Mouse (Mus musculus): ENCODE results near the gene Tcirg1.

Gene Tcirg1

DNA sequence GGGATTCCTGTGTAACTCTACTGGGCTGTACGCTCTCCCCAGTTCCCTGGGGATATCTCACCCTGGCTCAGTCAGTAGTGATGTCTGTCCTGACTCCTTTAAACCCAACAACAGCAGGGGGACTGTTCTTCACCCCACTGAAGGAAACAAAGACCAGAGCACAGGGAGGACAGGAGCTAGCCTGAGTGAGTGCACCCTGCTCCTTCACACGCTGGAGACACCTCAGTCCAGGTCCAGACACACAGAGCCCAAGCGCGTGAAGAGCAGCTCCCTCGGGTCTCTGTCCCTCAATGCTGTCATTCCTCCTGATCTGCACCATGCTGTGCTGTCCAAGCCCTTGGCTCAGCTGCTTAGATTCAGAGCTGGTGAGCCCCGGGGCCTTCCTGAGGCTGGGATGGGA is 19.8 kb upstream of the Tcirg1 start:
- no peak for DNase-seq

DNA sequence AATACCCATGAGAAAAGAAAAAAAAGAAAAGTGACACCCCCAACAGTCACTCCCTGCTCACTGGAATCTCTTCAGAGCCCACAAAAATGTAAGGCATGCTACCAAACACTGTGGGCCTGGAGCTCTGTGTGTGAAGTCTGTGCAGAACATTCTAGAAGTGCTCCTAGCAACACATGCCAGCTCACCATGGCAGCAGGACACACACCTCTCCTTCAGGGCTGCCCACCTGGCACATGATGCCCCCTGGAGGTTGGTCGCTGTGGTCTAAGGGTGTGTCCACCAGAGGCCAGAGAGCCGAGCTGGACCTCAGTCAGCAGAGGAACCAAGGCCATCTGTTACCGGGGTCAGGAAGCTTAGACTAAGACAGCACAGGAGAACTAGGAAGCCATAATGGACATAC is 19.3 kb upstream of the Tcirg1 start:
- DNase-seq: no peak

DNA sequence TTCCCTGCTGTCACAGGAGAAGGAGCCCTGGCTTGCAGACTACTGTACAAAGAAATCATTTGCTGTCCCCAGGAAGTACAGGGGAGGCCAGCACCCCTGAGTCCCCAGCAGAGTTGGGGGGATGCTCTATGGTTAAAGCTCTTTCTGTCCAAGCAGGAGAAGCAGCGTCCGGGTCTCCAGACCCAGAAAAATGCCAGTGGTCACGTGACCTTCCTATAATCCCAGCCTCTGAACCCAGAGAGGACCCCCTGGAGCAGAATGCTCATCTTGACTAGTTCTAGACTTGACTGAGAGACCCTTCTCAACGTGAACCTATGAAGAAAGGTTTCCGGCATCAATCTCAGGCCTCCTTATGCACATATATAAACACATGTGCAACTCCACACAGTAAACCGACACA is 18.9 kb upstream of the Tcirg1 start:
- no peak for DNase-seq

DNA sequence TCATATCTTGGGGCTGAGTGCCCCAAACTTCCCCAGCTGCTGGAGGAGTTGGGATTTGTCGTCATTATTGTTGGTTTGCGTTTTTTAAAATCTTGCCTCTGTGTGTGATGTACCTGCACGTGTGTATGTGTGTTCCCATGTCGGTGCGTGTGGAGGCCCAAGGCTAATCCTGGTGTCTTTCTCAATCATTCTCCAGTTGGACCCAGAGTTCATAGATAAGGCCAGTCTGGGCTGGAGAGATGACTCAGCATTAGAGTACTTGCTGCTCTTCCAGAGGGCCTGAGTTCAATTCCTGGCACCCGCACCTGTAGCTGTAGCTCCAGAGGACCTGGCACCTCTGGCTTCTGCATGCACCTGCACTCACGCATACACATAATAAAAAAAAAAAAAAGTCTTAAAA is 17.9 kb upstream of the Tcirg1 start:
- DNase-seq: no peak

DNA sequence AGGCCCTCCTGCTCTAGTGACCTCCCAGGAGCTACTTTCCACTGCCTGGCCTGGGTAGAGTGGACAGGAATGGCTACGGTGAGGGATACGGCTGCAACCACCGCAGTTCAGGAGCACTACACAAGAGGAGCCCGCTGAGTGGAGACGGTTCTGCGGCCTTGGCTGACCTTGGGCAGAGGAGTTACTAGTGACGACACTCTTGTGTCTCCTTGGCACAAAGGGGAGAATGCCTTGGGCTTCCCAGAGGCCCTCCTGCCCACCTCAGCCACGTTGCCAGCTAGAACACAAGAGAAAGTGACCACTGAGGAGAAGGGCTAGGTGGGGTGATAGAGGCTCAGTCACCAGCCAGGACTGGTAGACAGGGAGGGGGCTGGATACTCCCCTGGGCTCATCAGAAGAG is 17.3 kb upstream of the Tcirg1 start:
- DNase-seq: no peak

GRCm38 (mm10) chr19:3923586-3923985 is 16.7 kb upstream of the Tcirg1 start:
- no peak for DNase-seq

DNA sequence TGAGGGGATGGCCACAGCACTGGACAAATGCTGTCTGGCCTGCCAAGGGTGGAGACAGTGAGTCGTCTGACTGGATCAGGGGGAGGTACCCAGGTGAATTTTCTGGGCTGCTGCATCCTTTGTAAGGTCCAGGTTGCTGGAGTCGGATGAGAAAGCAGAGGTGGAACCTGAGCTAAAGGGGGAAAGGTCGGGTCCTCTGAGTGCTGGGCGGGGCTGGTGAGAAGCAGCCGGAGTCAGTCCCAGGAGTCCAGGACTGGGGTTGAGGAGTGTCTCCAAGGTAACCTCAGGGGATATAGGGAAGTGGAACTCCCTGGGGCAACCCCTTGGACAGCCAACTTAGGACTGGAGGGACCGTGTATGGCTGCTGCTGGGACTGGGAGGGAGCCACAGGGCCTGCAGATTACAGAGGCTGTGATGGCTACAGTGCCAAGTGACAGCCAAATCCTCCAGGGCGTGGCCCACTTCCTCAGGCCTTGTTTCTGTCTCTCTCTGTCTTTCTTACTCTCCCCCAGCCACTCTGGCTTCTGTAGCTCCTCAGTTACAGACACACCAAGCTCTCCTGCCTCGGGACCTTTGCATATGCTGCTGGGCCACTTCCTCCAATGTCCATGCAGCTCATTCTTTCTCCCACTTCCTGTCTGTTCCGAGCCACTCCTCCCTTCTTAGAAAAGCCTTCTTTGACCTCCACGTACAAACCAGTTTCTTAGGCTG is 15.9 kb upstream of the Tcirg1 start:
- no peak for DNase-seq

DNA sequence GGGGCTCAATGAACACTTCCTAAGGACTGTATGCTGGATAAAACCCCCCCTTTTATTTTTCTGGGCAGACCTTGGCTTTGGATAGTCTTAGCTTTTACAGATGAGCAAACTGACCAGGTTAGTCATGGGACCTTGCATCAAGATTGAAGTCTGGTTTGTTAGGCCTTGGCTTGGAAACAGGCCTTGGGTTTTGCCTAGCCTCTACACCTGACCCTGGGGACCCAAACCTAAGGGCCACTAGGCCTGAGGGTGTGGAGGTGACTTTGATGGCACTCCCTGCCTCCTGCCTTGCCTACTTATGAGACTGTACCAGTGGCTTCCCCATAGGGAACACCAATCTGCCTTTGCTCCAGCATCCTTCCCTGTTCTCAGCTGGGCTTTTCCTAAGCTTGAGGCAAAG is 13.0 kb upstream of the Tcirg1 start:
- no peak for DNase-seq

DNA sequence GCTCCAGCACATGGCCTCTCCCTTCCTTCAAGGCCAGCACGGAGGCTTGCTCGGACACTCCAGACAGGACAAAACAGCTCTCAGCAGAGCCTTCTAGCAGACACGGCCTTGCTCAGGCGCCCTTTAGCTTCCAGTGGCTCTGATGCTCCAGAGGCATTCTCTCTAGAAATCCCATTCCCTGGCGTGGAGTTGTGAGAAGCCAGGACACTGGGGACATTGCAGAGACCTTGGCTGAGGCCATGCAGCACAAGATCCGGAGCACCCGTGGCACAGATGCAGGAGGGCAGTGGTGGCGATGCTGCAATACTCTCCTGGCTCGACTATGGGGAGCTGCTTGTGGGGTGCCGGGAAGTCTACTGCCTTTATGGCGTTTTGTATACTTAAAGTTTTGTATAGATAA is 9.8 kb upstream of the Tcirg1 start:
- no peak for DNase-seq

DNA sequence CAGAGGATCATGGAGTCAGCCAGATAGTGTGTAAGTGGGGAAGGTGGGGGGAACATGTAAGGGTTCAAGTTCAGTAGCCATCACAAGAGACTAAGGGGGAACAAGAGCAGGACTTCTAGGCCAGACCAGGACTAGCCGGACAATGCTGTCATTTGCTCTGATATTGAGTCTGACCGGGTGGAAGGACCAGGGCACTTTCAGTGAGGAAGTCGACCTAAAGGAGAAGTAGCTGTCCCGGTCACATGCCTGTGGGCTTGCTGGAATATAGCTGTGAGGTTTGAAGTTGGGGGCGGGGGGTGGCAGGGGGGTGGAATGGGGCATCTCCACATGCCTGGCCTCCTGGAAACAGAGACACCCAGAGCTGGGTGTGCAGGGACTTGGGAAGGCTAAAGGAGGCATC is 7.6 kb upstream of the Tcirg1 start:
- no peak for DNase-seq

DNA sequence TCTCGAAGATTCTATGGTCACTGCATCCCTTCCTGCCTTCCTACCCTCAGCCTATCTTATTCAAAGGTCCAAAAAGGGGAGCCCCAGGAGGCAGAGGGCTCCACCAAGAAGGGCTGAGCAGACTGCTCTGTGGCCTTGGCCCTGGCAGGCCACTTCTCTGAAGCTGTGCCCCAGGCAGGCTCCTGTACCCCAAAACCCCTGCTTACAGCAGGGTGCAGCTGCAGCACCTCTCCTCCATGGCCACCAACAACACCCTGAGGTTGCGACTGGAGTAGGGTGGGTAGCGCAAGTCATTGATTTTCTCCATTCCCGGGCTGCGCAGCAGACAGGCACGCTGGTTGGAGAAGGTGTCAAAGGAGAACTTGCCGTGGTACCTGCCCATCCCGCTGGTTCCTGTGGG is 6.8 kb upstream of the Tcirg1 start:
- DNase-seq: no peak

DNA sequence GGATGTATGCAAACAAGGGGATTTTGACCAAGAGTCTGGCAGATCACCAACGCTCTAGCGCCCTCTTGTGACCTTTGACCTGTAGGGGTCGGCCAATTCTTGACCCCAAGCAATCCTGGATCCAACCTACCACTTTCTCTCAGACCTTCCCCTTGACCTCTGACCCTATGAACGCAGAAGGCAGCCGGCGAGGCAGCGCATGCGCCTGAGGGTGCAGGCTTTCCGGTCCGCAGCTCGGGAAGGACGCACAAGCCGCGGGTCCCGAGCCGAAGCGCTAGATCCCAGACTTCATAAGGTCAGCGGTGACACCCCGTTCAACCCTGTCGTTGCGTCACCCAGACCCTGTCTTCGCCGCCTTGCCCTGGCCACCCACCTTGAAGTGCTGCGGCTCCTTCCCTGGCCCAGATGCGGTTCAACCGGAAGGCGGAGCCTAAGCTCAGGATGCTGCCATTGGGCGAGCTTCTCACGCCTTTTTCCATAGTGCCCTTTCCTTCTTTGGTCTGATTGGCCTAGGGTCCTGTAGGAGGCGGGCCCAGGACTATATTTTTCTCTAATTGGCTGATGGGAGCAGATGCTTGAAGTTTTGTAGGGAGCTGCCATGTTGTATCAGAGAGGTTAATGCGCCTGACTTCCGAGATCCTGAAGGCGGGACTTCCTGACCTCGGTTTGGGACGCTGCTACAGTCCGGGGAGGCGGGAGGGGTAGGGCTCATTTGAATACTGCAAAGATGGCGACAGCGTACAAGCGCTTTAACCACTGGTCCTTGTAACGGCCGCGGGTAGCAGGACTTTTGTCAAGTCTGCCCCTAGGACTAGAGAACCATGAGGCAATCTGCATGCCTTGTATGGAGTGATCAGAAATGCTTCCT is 5.6 kb upstream of the Tcirg1 start, which contains the start of gene Ndufs8:
Gene Ndufs8, minus strand, starts transcription at position 438 of the 868 bp plus-strand sequence.
- DNase-seq: peak; percentile 91

- no peak for DNase-seq
Measured at GRCm38 (mm10) chr19:3910206-3910605, 3.3 kb upstream of the Tcirg1 start.

DNA sequence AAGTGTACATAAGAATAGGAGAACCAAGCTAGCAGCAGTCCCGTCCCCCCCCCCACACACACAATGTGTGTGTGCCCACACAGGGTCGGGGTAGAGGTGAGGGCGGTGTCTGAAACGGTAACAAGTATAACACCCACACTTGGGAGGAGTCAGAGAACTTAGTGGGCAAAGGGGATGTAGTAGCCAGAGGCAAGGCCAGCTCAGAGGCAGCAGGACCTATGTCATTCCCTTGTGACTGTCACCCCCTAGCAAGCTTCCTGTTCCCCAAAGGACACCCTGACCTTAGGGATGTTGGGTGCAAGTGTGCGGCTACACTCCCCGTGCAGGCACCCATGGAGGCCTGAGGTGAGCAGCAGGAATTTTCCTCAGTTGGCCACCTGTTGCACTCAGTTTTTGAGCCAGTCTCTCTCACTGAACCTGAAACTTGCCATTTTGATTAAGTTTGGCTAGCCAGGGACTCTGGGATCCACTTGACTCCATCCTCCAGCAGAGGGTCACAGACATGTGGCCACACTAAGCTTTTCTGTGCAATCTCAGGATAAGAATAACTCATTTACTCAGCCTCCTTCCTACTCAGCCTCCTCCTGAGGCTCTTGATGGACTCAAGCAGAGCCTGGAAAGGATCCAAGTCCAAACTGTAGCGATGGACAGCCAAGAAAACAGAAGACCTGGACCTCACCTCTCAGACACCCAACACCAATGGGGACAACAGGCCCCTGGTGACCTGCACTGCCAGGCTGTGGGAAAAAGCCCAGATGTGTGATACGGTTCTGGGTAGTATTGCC is 1.1 kb upstream of the Tcirg1 start:
- DNase-seq: no peak

DNA sequence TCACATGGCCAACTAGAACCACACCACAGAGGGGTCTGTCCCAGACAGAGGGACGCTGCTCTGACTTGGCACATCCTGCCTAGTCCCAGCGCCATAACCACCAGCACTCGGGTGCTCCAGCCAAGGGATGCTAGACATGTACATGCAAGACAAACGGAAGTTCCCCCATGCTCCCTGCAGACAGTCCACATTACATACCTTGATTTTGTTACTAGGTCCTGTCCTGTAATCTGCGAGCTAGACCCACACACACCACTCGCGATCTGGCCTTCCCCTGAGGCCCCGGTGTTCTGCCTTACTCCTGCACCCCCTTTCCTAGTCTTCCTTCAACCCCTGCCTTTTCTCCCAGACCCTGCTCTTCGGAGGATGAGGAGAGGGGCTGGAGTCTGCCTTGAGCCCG is 607 bp downstream of the Tcirg1 start:
- no peak for DNase-seq

GRCm38 (mm10) chr19:3905261-3905969 is 1.5 kb downstream of the Tcirg1 start:
- peak; percentile 36 for DNase-seq

DNA sequence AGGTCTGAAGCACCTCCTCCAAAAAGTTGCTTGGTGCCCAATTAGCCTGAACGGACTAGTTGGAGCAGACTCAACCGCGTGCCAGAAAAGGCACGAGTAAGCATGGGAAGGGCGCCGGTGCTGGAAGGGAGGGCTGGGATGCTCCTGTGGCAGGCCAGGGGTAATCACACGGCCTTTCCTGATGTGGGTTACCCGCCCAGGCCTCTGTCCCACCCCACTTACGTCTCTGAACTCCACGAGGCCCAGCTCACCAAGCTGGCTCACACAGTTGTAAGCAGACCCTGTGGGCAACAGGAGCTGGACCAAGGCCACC is 2.6 kb downstream of the Tcirg1 start:
- no peak for DNase-seq

- no peak for DNase-seq
Measured at GRCm38 (mm10) chr19:3903648-3904362, 3.1 kb downstream of the Tcirg1 start.

DNA sequence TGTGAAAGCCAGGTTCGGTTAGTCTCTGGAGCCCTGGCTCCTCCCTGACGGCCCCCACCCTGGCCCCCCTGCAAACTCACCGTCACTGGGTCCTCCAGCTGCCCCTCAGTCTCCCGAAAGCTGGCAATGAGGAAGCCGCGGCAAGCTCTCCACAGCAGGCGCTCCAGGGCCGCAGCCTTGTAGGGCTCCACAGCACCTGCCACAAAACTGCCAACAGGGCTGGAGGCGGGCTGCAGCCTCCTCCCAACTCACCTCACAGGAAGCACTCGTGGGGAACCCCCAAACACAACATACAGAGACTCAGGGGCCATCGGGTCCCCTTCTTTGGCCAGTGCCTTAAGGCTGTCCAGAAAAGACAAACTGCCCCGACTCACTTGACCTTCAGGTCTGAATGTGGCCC is 4.0 kb downstream of the Tcirg1 start:
- DNase-seq: no peak

GRCm38 (mm10) chr19:3899618-3900017 is 7.3 kb downstream of the Tcirg1 start:
- no peak for DNase-seq

- DNase-seq: no peak
Measured at GRCm38 (mm10) chr19:3898952-3899351, 8.0 kb downstream of the Tcirg1 start.

DNA sequence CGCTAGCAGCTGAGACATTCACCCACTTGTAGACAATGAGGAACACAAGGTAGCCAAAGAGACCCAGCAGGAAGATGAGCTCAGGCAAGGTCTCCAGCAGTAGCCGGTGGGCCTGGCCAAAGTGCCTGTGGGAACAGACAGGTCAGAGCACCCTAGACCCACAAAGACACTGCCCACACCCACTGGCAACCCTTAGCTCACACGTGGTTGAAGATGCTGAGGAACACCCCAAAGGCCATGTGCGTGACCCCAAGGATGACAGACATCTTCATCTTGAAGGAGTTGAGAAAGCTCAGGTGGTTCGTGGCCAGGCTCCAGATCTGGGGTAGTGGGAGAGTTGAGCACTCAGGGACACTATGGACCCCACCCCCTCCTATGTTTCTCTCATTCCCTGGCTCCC is 9.4 kb downstream of the Tcirg1 start:
- DNase-seq: no peak
